Mouse (Mus musculus): ENCODE measurements around the gene Slc39a2. TPM values are rescaled to one million over a fixed set of nuclear protein-coding genes. Genes with fewer than 3 reads are reported as not detected.

Gene Slc39a2
- polyA plus RNA-seq, 1 experiment from 2014 or later = 0.12 TPM

GRCm38 (mm10) chr14:51916539-51916938 is 23.9 kb downstream of the Slc39a2 start:
- DNase-seq (ENCODE audit: low spot score) (no peak), ATAC-seq (replicated peaks; ENCODE audit: low FRiP score, low read depth) (no peak)
- H3K4me1 ChIP-seq (replicated peaks; ENCODE audit: insufficient read depth, low read length) = 0 out of 2 replicates have a peak, but pooled peaks cover 11% of the 10 kb centered on the region
- H3K9ac ChIP-seq (ENCODE audit: low read depth, low read length) = no peak overlapping the region
- no peak for TF ChIP-seq CTCF (IDR thresholded peaks at IDR 0.05; ENCODE audit: low read depth)
- no peaks in the 10 kb centered on the region for H3K9me3 ChIP-seq (replicated peaks; ENCODE audit: low read length)
- H3K36me3 ChIP-seq (ENCODE audit: insufficient read depth, low read length) = no peaks in the 10 kb centered on the region
- H3K27ac ChIP-seq = no peak overlapping the region
- 92% methylated on average over 4 of the region's 4 CpGs for WGBS
- no peak overlapping the region for H3K4me3 ChIP-seq (replicated peaks; ENCODE audit: low read depth, low read length)
- H3K27me3 ChIP-seq (ENCODE audit: insufficient read depth, low read length) = no peaks in the 10 kb centered on the region
- H3K4me2 ChIP-seq (ENCODE audit: low read length) = no peak overlapping the region

- no peaks in the 10 kb centered on the region for H3K36me3 ChIP-seq (ENCODE audit: insufficient read depth, low read length)
- no peaks in the 10 kb centered on the region for H3K9me3 ChIP-seq (replicated peaks; ENCODE audit: low read length)
- H3K9ac ChIP-seq (ENCODE audit: low read depth, low read length) = no peak within 1 kb of the TSS
- WGBS = 84% methylated on average over 4 of the region's 4 CpGs
- H3K4me3 ChIP-seq (replicated peaks; ENCODE audit: low read depth, low read length) = no peak within 1 kb of the TSS
- DNase-seq (ENCODE audit: low spot score) = no peak
- no peak within 1 kb of the TSS for H3K27ac ChIP-seq
- no peak for ATAC-seq (replicated peaks; ENCODE audit: low FRiP score, low read depth)
- H3K27me3 ChIP-seq (ENCODE audit: insufficient read depth, low read length) = no peaks in the 10 kb centered on the region
- no peak for TF ChIP-seq CTCF (IDR thresholded peaks at IDR 0.05; ENCODE audit: low read depth)
- 0 out of 2 replicates have a peak, but pooled peaks cover 11% of the 10 kb centered on the region for H3K4me1 ChIP-seq (replicated peaks; ENCODE audit: insufficient read depth, low read length)
- no peak within 1 kb of the TSS for H3K4me2 ChIP-seq (ENCODE audit: low read length)
These were observed 25.4 kb downstream of the Slc39a2 start, which contains the start of gene Tppp2 for GRCm38 (mm10) chr14:51918125-51918524. Gene Tppp2 (plus strand): TSS chr14:51918425.

GRCm38 (mm10) chr14:51918966-51919365 is 26.3 kb downstream of the Slc39a2 start:
- Histone ChIP-seq H3K27ac (no peak overlapping the region), H3K27me3 (ENCODE audit: insufficient read depth, low read length) (no peaks in the 10 kb centered on the region), H3K4me3 (replicated peaks; ENCODE audit: low read depth, low read length) (no peak overlapping the region), H3K4me1 (replicated peaks; ENCODE audit: insufficient read depth, low read length) (0 out of 2 replicates have a peak, but pooled peaks cover 5% of the 10 kb centered on the region), H3K9me3 (replicated peaks; ENCODE audit: low read length) (no peaks in the 10 kb centered on the region), H3K9ac (ENCODE audit: low read depth, low read length) (no peak overlapping the region), H3K4me2 (ENCODE audit: low read length) (no peak overlapping the region), H3K36me3 (ENCODE audit: insufficient read depth, low read length) (no peaks in the 10 kb centered on the region)
- DNase-seq (ENCODE audit: low spot score) (no peak), ATAC-seq (replicated peaks; ENCODE audit: low FRiP score, low read depth) (no peak)
- TF ChIP-seq CTCF (IDR thresholded peaks at IDR 0.05; ENCODE audit: low read depth) = no peak
- 81% methylated on average over 4 of the region's 4 CpGs for WGBS

GRCm38 (mm10) chr14:51921759-51922570 is 29.3 kb downstream of the Slc39a2 start:
- no peak for TF ChIP-seq CTCF (IDR thresholded peaks at IDR 0.05; ENCODE audit: low read depth)
- Histone ChIP-seq H3K9ac (ENCODE audit: low read depth, low read length) (no peak overlapping the region), H3K27me3 (ENCODE audit: insufficient read depth, low read length) (no peaks in the 10 kb centered on the region), H3K9me3 (replicated peaks; ENCODE audit: low read length) (no peaks in the 10 kb centered on the region), H3K4me3 (replicated peaks; ENCODE audit: low read depth, low read length) (no peak overlapping the region), H3K36me3 (ENCODE audit: insufficient read depth, low read length) (no peaks in the 10 kb centered on the region), H3K4me1 (replicated peaks; ENCODE audit: insufficient read depth, low read length) (no peaks in the 10 kb centered on the region), H3K4me2 (ENCODE audit: low read length) (no peak overlapping the region), H3K27ac (no peak overlapping the region)
- ATAC-seq (replicated peaks; ENCODE audit: low FRiP score, low read depth) = no peak
- WGBS = 67% methylated on average over 16 of the region's 16 CpGs
- DNase-seq (ENCODE audit: low spot score) = no peak

- Histone ChIP-seq H3K9me3 (replicated peaks; ENCODE audit: low read length) (no peaks in the 10 kb centered on the region), H3K36me3 (ENCODE audit: insufficient read depth, low read length) (no peaks in the 10 kb centered on the region), H3K9ac (ENCODE audit: low read depth, low read length) (no peak within 1 kb of the TSS), H3K4me3 (replicated peaks; ENCODE audit: low read depth, low read length) (no peak within 1 kb of the TSS), H3K27ac (no peak within 1 kb of the TSS), H3K4me1 (replicated peaks; ENCODE audit: insufficient read depth, low read length) (no peaks in the 10 kb centered on the region), H3K4me2 (ENCODE audit: low read length) (no peak within 1 kb of the TSS), H3K27me3 (ENCODE audit: insufficient read depth, low read length) (no peaks in the 10 kb centered on the region)
- no peak for ATAC-seq (replicated peaks; ENCODE audit: low FRiP score, low read depth)
- DNase-seq (ENCODE audit: low spot score) = no peak
- no peak for TF ChIP-seq CTCF (IDR thresholded peaks at IDR 0.05; ENCODE audit: low read depth)
- WGBS = 84% methylated on average over 7 of the region's 7 CpGs
These were observed 29.8 kb downstream of the Slc39a2 start, which contains the start of gene Rnase13 for GRCm38 (mm10) chr14:51922571-51922865. Gene Rnase13 (minus strand): TSS chr14:51922773.

GRCm38 (mm10) chr14:51922910-51923309 is 30.2 kb downstream of the Slc39a2 start:
- no peaks in the 10 kb centered on the region for H3K36me3 ChIP-seq (ENCODE audit: insufficient read depth, low read length)
- no peak overlapping the region for H3K27ac ChIP-seq
- H3K27me3 ChIP-seq (ENCODE audit: insufficient read depth, low read length) = no peaks in the 10 kb centered on the region
- no peak for TF ChIP-seq CTCF (IDR thresholded peaks at IDR 0.05; ENCODE audit: low read depth)
- no peaks in the 10 kb centered on the region for H3K9me3 ChIP-seq (replicated peaks; ENCODE audit: low read length)
- no peak overlapping the region for H3K9ac ChIP-seq (ENCODE audit: low read depth, low read length)
- H3K4me1 ChIP-seq (replicated peaks; ENCODE audit: insufficient read depth, low read length) = no peaks in the 10 kb centered on the region
- DNase-seq (ENCODE audit: low spot score) (no peak), ATAC-seq (replicated peaks; ENCODE audit: low FRiP score, low read depth) (no peak)
- H3K4me3 ChIP-seq (replicated peaks; ENCODE audit: low read depth, low read length) = no peak overlapping the region
- H3K4me2 ChIP-seq (ENCODE audit: low read length) = no peak overlapping the region
- WGBS = 80% methylated on average over 2 of the region's 2 CpGs
